Mouse (Mus musculus) spleen, postnatal 36 days (tissue): ENCODE data around the gene Btg1.
A peak's percentile ranks its signal among the peaks of the same experiment; 100 is the strongest.

Experiments used
- DNase-seq, 2 experiments: peaks; one replicate each; pipeline ENCODE4 v3.0.0; 2022; ENCODE audit warnings: low spot score in 2 of 2, mixed read lengths in 1 of 2

Gene Btg1

DNA sequence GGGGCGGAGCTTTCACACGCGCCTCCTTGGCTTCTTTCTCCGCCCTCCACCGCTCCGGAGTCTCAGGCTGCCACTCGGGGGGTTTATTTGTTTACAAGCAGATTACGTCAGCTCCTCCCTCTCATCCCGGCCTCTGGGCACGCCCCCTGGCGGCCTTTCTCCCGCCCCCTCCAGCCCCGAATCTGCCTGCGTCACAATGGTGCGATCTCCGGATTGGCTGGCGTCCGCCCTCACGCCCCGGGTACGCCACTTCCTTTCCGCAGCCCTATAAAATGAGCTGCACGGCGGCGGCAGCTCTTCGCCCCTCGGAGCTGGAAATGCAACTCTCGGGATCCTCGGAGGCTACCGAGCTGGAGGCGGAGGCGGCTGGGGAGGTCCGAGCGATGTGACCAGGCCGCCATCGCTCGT, at the start of gene Btg1:
Gene Btg1 (plus strand): TSS at position 298 of the 408 bp plus-strand sequence.
- DNase-seq, result peak; percentile 99 to 100

DNA sequence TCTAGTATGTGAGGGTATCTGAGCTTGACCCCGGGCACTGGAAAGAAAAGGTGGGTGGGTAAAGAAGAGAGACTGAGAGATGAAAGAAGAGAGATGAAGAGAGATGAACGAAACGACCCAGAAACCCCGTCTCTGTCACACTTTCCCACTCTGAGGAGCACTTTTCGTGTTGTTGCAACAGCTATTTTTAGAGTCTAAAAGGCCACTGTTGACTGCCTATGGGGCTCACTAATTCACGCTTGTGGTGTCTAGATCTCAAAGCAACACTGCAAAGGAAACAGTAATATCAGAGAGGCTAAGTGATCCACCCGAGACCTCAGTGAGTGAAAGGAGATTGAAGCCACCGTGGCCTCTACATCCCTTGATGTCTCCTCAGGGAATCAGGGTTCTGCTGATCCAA, 47.3 kb upstream of the Btg1 start:
- DNase-seq, result no peak

DNA sequence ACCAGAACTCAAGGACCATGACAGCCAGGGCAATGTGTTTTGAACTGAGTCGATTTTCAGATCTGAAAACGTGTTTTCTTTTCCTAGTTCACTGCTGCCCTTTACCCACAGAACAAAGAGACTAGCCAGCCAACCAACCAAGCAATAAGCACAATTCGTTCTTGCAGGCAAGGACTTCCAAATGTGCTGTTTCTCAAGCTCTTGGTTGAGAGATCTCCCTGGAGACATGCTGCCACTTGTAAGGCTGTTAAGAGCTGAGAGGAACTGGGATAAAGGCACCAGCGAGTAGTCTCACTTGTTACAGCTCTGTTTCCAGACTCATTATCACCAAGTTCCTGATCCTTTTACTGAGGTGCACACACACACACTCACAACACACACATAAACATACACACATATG, 45.6 kb upstream of the Btg1 start:
- DNase-seq, result no peak

DNA sequence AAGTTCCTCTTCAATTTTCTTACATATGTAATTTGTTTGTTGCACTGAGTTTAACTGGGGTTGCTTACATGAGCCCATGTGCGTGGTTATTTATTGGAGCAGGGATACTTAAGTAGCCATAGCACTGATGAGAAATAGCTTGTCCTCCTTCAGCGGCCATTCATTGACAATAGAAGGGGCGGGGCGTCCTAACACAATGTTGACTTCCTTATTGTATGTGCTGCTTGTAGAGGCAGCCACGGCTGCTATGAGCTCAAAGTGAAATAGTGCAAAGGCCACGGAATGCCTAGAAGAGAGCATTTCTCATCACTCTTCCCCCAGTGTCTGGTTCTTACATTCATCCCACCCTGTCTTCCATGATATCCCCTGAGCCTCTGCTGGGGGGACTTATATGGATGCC, 42.0 kb upstream of the Btg1 start:
- no peak for DNase-seq

DNA sequence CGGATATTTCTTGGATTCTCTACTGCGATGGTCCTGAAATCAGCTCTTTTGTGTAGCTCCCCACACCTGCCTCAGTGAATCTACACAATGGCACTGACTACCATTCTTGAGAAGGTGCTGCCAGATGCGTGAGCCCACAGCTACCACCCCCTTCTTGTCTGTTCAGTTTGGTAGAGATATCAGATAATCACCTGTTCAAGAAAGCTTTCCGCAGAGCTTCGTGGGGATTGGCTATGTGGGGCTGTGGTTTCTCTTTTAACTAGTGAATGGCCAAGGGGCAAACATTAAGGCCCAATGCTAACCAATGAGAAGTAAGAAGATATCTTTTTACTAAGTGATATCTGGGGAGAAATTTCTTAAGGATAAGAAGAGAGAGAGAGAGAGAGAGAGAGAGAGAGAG, 41.5 kb upstream of the Btg1 start:
- DNase-seq, result no peak

DNA sequence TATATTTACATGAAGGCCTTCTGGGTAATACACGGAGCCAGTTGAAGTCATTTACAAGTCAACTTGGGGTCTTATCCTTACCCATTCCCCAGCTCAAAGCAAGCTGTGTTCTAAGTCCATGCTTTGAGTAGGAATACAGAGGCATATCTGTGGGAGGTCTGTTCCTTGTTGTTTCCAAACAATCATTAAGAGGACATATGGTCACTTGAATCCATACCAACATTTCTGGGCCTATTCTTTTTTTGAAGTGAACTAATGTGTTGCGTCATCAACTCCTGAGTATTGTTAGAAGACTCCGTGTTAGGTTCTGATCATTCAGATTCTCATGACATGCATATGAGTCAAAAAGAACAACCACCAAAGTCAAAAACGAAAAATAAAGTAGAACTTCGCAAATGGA, 37.9 kb upstream of the Btg1 start:
- no peak for DNase-seq

DNA sequence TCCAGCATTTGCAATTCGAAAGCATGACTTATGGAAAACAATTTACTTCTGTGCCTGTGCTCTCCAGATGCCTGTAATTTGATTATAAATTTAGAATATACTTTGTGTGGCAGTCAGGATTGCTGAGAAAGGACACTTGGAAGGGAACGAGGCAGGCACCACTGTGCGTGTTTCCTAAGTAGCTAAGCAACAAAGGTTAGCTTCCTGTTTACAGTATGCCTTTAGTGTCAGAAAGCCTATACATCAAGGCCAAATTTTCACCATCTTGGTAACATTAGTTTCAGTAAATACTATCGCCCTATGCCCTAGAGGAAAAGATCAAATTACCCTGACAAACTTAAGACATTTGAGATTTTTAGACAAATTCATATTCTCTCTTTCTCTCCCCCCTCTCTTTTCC, 37.4 kb upstream of the Btg1 start:
- DNase-seq, result no peak

DNA sequence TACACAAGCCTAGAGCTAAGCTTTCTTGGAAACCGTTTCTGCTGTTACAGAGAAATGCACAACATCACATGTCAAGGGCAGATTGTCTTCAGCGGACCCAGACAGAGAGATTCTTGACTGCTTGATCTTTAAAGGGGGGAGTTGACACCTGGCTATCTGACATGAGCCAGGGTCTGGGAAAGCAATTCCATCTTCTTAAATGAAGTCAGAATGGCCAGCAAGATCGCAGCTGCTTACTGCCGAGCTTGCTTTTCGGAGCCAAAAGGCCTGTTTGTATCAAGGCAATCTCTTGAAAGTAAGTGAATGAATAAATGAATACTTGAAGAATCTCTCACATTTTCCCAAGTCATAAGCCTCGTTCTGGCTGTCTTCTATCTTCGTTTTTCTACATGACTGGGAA, 36.6 kb upstream of the Btg1 start:
- DNase-seq, result no peak

DNA sequence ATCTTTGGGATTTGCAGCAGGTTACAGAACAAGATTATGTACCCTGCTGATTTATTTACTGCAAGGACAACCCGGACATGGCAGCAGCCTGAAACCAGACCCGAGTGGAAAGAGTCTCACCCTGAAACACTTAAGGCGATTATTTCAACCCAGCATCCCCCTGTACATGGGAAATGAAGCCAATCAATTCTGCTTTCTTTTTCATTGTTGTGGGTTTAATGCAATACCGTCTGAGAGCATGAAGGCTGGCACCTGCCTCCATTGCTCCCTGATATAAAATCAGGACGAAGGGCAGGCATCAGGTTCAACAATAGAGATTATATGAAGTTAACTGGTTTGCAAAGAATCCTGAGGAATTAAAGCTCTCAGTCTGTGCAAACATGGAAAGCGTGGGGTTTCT, 35.6 kb upstream of the Btg1 start:
- DNase-seq, result no peak

DNA sequence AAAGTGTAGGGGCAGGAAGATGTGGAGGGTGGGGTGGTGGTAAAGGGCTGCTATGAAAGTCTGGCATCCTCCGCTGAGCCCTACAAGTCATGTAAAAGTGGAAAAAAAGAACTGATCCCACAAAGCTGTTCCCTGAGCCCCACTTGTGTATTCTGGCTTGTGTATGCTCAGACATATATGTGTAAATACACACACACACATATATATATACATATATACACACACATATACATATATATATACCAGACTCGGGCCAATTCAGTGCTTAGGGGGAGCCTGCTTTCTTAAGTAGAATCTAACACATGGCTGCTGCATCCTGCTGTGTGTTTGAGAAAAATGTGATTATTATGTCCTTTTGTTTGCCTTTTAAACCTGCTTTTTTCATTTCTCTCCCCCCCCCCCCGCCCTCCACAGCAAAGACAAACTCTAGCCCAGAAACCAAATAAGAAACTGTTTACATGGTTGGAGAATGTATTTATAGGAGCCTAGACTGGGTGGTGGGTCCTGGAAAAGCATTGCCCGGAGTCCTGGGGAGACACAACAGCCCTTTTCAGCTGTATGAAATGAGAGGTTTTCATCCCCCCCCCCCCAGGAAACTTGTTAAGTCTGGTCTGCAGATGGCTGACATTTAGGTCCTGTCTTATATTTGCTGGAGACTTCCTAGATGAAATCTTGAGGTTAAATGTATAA, 30.5 kb upstream of the Btg1 start:
- DNase-seq, result no peak

DNA sequence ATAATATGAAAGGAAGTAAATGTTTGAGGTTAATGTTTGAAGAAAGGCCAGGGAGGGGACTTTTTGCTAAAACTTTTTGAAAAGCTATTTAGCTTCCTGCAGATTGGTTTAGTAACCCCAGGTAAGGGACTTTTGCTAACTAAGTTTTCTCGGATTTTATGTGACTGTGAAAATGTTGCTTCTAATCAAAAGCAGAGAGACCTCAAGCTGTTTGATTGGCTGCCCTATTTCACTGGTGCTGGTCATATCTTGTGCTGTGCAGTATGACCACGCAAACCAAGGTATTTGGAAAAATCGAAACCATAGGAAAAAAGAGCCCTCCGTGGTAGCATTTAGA, 30.0 kb upstream of the Btg1 start:
- no peak for DNase-seq

DNA sequence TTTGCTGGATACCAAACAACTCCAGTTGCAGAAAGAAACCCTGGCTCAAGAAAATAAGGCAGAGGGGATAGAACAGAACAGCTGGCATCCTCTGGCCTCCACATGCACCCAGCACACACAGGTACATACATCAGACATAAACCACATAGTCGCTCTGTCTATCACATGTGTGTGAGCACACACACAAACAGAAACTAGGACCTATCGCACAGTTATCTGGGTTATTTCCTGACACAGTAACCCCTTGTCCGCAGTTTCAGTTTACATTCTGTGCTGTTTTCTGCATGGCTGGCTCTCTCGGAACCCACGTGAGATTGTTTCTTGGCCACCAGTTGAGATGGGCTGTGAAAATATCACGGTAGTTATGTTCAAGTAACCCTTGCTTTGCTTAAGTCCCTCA, 28.6 kb upstream of the Btg1 start:
- DNase-seq, result peak; percentile 27 to 38

DNA sequence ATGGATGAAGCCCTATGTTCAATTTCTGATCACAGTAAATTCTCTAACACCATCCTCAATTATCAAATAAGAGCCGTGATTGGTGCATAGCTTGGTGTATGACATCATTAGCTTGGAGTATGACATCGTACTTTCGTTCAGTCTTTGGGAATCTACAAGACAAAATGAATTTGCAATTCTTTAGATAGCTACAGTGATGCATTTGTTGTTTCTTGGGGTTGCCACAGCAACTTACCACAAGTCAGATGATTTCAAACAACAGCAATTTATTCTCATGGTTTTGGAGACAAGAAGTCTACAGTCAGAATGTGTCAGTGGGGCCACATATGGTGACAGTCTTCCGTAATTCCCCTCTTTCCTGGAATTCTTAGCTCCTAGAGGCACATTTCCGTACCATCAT, 27.0 kb upstream of the Btg1 start:
- no peak for DNase-seq

DNA sequence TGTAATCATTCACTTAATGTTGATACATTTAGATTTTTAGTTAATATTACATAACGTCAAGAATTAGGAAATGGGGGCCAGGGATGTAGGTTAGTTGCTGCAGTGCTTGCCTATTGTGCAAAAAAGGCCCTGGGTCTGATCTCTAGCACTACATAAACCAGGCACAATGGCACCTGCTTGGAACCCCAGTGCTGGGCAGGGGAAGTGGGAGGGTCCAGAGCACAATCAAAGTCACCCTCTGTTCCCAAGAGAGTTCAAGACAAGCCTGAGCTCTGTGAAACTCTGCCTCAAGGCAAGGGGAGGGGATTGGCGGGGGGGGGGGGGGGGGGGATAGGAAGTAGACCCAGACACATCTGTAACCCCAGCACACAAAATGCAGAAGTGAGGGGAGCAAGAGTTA, 24.7 kb upstream of the Btg1 start:
- peak; percentile 66 for DNase-seq

DNA sequence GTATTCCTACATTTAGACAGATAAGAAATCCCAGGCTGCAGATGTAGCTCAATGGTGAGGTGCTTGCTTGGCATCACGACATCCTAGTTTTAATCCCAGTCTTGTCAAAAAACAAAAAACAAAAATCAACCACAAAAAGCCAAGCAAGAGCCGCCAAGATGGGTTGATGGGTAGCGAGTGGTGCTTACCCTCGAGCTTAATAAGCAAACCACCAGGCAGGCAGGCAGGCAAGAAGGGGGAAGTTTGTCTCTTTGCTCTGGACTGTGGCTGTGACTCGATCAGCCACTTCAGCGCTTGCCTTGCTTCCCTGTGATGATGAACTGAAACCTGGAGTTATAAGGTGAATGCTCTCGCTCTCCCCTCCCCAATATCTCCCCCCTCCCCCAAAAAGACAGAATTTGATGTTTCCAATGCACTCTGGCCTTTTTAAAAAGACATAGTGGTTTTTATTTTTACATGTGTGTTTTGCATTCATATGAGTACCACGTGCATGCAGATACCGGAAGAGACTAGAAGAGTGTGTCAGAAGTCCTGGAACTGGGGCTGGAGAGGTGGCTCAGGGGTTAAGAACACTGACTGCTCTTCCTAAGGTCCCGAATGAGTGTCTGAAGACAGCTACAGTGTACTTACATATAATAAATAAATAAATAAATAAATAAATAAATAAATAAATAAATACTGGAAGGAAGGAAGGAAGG, 21.2 kb upstream of the Btg1 start:
- DNase-seq, result peak; percentile 60 to 61

DNA sequence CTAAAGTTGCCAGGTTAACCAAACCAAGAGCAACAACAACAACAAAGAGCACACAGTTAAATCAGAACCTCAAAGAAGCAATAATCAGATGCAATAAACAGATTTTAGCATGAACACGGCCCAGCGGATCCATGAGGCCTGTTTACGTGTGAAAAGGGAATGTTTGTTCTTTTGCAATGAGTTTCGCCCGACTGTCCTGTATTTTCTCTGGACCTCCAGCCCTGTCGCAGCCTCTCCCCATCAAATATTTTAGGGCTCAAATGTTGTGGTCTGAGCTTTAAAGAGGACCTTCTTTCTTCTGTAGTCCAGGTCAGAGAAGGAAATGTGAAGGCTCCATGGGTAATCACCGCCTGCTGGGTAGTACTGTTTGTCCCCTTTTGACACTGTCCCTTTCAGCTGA, 20.4 kb upstream of the Btg1 start:
- no peak for DNase-seq

DNA sequence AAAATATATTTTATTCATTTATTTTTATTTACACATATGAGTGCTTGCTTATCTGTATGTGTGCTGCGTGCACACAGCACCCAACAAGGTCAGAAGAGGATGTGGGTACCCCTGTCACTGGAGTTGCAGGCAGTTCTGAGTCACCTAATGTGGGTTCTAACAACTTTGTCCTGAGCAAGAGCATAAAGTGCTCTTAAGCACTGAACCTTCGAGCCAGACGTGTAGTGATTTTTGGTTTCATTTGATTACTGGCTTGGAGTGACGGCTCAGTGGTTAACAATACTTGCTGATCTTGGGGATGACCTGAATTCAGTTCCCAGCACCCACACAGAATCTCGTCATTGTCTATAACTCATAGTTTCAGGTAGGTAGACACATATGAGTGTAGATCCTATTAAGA, 17.2 kb upstream of the Btg1 start:
- no peak for DNase-seq

DNA sequence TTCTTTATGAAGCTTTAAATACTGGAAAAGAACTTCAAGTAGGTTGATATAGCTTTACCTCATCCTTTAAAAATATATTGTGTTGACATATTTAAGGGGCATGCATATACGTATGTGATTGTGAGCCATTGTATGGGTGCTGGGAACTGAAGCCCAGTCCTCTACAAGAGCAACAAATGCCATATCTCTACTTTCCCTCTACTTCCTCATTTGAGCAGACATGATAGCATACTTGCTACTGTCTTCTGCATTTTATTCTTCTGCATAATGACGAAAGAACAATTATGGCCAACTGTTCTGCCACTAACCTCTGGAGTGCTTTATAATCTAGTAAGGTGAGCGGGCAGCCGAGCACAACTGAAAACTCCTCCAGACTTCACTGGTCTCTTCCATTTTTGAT, 15.1 kb upstream of the Btg1 start:
- no peak for DNase-seq

DNA sequence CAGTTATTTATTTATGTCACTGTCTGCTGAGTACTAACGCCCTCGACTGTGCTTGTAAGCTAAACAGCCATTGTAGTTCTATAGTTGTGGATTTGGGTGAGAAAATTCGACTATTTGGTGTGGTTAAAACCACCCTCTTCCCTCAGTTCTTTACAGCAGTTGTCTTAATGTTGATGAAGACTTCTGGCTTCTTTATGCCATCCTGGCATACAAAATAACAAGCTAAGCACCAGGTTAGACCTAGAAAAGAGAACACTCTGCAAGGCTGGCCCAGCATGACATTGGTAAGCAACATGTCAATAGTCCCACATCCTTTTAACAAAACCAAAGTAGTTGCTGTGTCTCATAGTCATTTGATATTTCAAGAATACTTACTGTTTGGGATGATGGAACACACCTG, 14.5 kb upstream of the Btg1 start:
- DNase-seq, result no peak

DNA sequence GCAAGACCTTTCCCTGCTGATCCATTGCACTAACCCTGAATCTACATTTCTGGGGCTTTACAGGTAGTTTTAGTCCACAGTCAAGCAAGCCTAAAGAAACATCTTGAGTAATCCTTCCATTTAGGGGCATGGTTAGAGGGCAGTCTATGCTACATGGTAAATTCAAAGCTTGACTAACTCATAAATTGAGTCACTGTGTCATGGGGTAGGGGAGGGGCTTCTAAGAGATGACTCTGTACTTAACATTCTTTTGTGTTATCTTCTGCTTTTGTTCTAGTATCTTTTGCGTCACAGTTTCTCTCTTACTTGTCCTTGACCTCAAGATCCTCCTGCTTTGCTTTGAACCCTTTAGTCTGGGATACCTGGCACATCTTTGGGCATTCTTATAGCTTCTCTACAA, 11.6 kb upstream of the Btg1 start:
- no peak for DNase-seq

DNA sequence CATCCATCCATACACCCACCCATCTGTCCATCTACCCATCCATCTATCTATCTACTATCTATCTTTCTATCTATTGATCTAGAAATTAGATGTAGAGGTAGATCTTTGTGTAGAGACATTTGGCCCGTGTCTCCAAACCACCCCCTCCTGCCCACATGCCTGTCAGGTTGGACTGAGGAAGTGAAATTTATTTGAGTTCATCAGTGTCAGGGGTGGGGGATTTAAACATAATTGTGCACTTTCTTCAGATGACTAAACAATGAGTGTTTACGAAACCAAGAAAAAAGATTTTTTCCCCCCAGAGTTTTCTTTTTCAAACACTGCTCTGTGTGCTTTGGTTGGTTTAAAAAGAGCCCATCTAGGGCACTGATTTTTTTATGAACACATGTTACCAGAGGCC, 10.9 kb upstream of the Btg1 start:
- DNase-seq, result peak; percentile 49 to 50

DNA sequence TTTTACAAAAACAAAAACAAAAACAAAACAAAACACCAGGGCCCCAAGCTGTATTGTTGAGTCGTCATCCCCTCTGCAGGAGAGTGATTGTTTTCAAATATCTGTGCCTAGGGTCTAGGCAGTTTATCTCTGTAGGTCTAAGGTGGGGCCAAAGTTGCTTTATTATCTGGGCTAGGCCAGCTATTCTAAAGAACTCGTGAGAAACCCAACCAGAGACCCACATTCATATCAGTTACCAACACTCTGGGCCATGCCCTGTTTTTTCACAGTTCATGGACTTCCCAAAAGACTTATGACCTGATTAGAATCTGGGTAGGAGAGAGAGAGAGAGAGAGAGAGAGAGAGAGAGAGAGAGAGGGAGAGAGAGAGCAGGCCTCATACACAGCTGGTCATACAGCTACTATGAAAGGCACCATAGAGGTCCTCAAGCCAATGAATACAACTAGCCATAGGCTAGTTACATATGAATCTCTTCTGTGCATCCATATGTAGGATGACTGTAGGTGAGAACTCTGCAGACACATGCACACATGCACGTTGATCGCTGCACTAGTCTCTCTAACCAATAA, 9.1 kb upstream of the Btg1 start:
- DNase-seq, result no peak
